Mouse (Mus musculus) cerebellum, postnatal 25 days (tissue): Measurements from ENCODE around the gene Sord.
A peak's percentile ranks its signal among the peaks of the same experiment; 100 is the strongest.

Experiments used
- DNase-seq, 2 experiments: peaks; one replicate each; pipeline ENCODE4 v3.0.0; 2021; ENCODE audit warnings: mixed read lengths in 2 of 2

The Sord gene

GRCm38 (mm10) chr2:122302574-122303241 is 68.2 kb downstream of the Sord start:
- peak; percentile 69 to 81 for DNase-seq

GRCm38 (mm10) chr2:122304544-122304943 is 70.0 kb downstream of the Sord start:
- no peak for DNase-seq

- DNase-seq: no peak
Measured at GRCm38 (mm10) chr2:122305097-122305892, 70.7 kb downstream of the Sord start.

GRCm38 (mm10) chr2:122306184-122306583 is 71.6 kb downstream of the Sord start:
- DNase-seq: peak in 1 of 2 experiments; percentile 24

- DNase-seq: no peak
Measured at GRCm38 (mm10) chr2:122309647-122310046, 75.1 kb downstream of the Sord start.

- no peak for DNase-seq
Measured at GRCm38 (mm10) chr2:122311561-122311960, 77.0 kb downstream of the Sord start.

GRCm38 (mm10) chr2:122312722-122313417 is 78.3 kb downstream of the Sord start:
- peak; percentile 76 to 84 for DNase-seq

- DNase-seq: peak in 1 of 2 experiments; percentile 29
Measured at GRCm38 (mm10) chr2:122313536-122313935, 79.0 kb downstream of the Sord start, which contains the start of gene Duoxa1. TSS of gene Duoxa1 (minus strand) at chr2:122313730.
